Mouse (Mus musculus) naive thymus-derived CD4-positive, alpha-beta T cell, adult 2 months (primary cell): Measurements from ENCODE around the gene Cacna1a.
A peak's percentile ranks its signal among the peaks of the same experiment; 100 is the strongest.
"Not testable (repeated sequence)": the region's sequence is repeated elsewhere in the genome, so short reads cannot be mapped to it uniquely, and the experiment has no call there.

ENCODE experiments used
- DNase-seq: peaks from one replicate; pipeline ENCODE4 v3.0.0-alpha.2; 2011; ENCODE audit warnings: low read depth

Gene Cacna1a

GRCm38 (mm10) chr8:84661458-84661871 is 273.2 kb downstream of the Cacna1a start:
- peak; percentile 82 for DNase-seq

GRCm38 (mm10) chr8:84661961-84662571 is 273.8 kb downstream of the Cacna1a start:
- no peak for DNase-seq

- DNase-seq: peak; percentile 97
Observed at GRCm38 (mm10) chr8:84662581-84663065, 274.4 kb downstream of the Cacna1a start, which contains the start of gene Ier2. TSS of gene Ier2 (minus strand) at chr8:84662852.

- DNase-seq: peak; percentile 89
Observed at GRCm38 (mm10) chr8:84663483-84664327, 275.5 kb downstream of the Cacna1a start.

- DNase-seq: peak; percentile 78
Observed at GRCm38 (mm10) chr8:84664566-84665384, 276.5 kb downstream of the Cacna1a start.

- no peak for DNase-seq
Observed at GRCm38 (mm10) chr8:84665385-84665893, 277.2 kb downstream of the Cacna1a start.

GRCm38 (mm10) chr8:84668081-84668480 is 279.8 kb downstream of the Cacna1a start:
- no peak for DNase-seq

- DNase-seq: no peak
Observed at GRCm38 (mm10) chr8:84668731-84669485, 280.7 kb downstream of the Cacna1a start.

GRCm38 (mm10) chr8:84670295-84671006 is 282.2 kb downstream of the Cacna1a start:
- not testable (repeated sequence) for DNase-seq

GRCm38 (mm10) chr8:84677305-84677704 is 289.1 kb downstream of the Cacna1a start:
- no peak for DNase-seq

GRCm38 (mm10) chr8:84681476-84681875 is 293.2 kb downstream of the Cacna1a start:
- no peak for DNase-seq

GRCm38 (mm10) chr8:84682257-84682656 is 294.0 kb downstream of the Cacna1a start:
- no peak for DNase-seq

GRCm38 (mm10) chr8:84684537-84684936 is 296.3 kb downstream of the Cacna1a start:
- DNase-seq: no peak

GRCm38 (mm10) chr8:84686191-84687002 is 298.2 kb downstream of the Cacna1a start, which contains the start of gene Trmt1:
TSS of gene Trmt1 (plus strand) at chr8:84686307.
- peak; percentile 55 for DNase-seq

GRCm38 (mm10) chr8:84687003-84687704 is 298.9 kb downstream of the Cacna1a start:
- no peak for DNase-seq

GRCm38 (mm10) chr8:84687705-84688100 is 299.5 kb downstream of the Cacna1a start, which contains the start of gene Nacc1:
TSS of gene Nacc1 (minus strand) at chr8:84687862.
- peak; percentile 89 for DNase-seq

- peak; percentile 90 for DNase-seq
Observed at GRCm38 (mm10) chr8:84689091-84689915, 301.1 kb downstream of the Cacna1a start.
